Mouse (Mus musculus) G1E (cell line): Measurements from ENCODE around the gene AC134908.4. TPM values are rescaled to one million over a fixed set of nuclear protein-coding genes. Genes with fewer than 3 reads are reported as not detected.
A peak's percentile ranks its signal among the peaks of the same experiment; 100 is the strongest.

Experiments used
- ATAC-seq: 2 replicates; pipeline ENCODE4 v1.8.0; 2016; ENCODE audit warnings: mild to moderate bottlenecking; ENCODE audit not compliant: insufficient number of reproducible peaks, poor library complexity, low FRiP score, severe bottlenecking; ENCODE audit errors: extremely low read depth
- DNase-seq: peaks from one replicate; pipeline ENCODE4 v3.0.0; 2012; ENCODE audit warnings: low spot score
- H3K27me3 ChIP-seq: 2 replicates; pipeline ENCODE4 v1.6.1; 2012; ENCODE audit warnings: mild to moderate bottlenecking, low read length, inconsistent platforms; ENCODE audit not compliant: insufficient read depth
- H3K36me3 ChIP-seq: replicated peaks from 2 replicates; pipeline ENCODE3; 2012; ENCODE audit warnings: mild to moderate bottlenecking, inconsistent platforms
- H3K4me1 ChIP-seq: 2 replicates; pipeline ENCODE4 v1.6.1; 2012; ENCODE audit warnings: low read depth, low read length, inconsistent platforms, mixed read lengths; ENCODE audit not compliant: insufficient read depth
- H3K4me3 ChIP-seq: 2 replicates; pipeline ENCODE4 v1.5.1; 2012; ENCODE audit warnings: low read depth, mild to moderate bottlenecking, inconsistent platforms, low read length, moderate library complexity, mixed read lengths
- H3K9me3 ChIP-seq: replicated peaks from 2 replicates; pipeline ENCODE4 v1.6.1; 2012; ENCODE audit warnings: inconsistent platforms
- CTCF ChIP-seq: IDR thresholded peaks from 2 replicates; pipeline ENCODE4 v1.5.1; 2012; ENCODE audit warnings: low read depth, low read length, inconsistent platforms, mixed read lengths
- GATA1 ChIP-seq: IDR thresholded peaks from 2 replicates; pipeline ENCODE4 v1.6.1; 2012; ENCODE audit warnings: borderline replicate concordance, low read length, inconsistent platforms, mixed read lengths
- GATA2 ChIP-seq: IDR thresholded peaks from 2 replicates; pipeline ENCODE4 v1.6.1; 2012; ENCODE audit warnings: low read depth, low read length, inconsistent platforms, borderline replicate concordance
- POLR2AphosphoS5 ChIP-seq: IDR thresholded peaks from 2 replicates; pipeline ENCODE4 v1.6.1; 2012; ENCODE audit warnings: low read depth, low read length, inconsistent platforms; ENCODE audit not compliant: insufficient replicate concordance
- TAL1 ChIP-seq: conservative IDR thresholded peaks from 2 replicates; pipeline ENCODE4 v1.6.1; 2012; ENCODE audit warnings: low read depth, low read length, inconsistent platforms, mixed read lengths
- polyA plus RNA-seq: library from polyadenylated mRNA; stranded (reverse); fragments of >175 nt; gene quantifications from 2 replicates; pipeline ENCODE4 v1.2.3, GENCODE M21; 2012
- total RNA-seq, 2 experiments: library from RNA; stranded (forward) in 1 of 2; stranded (reverse) in 1 of 2; fragments of 200-1000 nt in 1 of 2; fragments of >200 nt in 1 of 2; fragmentation: Nextera tagmentation in 1 of 2; gene quantifications; 2 replicates each; pipeline ENCODE4 v1.2.3; 2014 to 2017

The AC134908.4 gene
- total and polyA plus RNA-seq, 3 experiments = not detected

GRCm38 (mm10) chr17:25827546-25828222 is 32.2 kb upstream of the AC134908.4 start:
- no peak for TF ChIP-seq TAL1
- TF ChIP-seq POLR2AphosphoS5 = no peak
- no peak for TF ChIP-seq GATA1
- no peak for TF ChIP-seq GATA2
- no peak for TF ChIP-seq CTCF
- Histone ChIP-seq H3K9me3 (no peaks in the 10 kb centered on the region), H3K4me1 (peaks cover 84% of the 10 kb centered on the region), H3K4me3 (peak overlapping the region; percentile 21; the same call in 1 of the 2 replicates), H3K36me3 (peaks cover 81% of the 10 kb centered on the region), H3K27me3 (no peaks in the 10 kb centered on the region)
- ATAC-seq = no peak
- no peak for DNase-seq

GRCm38 (mm10) chr17:25827011-25827410 is 31.6 kb upstream of the AC134908.4 start:
- Histone ChIP-seq H3K4me1 (peaks cover 85% of the 10 kb centered on the region), H3K4me3 (no peak overlapping the region), H3K9me3 (no peaks in the 10 kb centered on the region), H3K36me3 (peaks cover 80% of the 10 kb centered on the region), H3K27me3 (no peaks in the 10 kb centered on the region)
- no peak for DNase-seq
- no peak for ATAC-seq
- no peak for TF ChIP-seq GATA2
- TF ChIP-seq CTCF = no peak
- TF ChIP-seq POLR2AphosphoS5 = no peak

- no peak for DNase-seq
- no peak for ATAC-seq
- Histone ChIP-seq H3K27me3 (no peaks in the 10 kb centered on the region), H3K4me1 (peaks cover 76% of the 10 kb centered on the region), H3K9me3 (no peaks in the 10 kb centered on the region), H3K36me3 (peaks cover 71% of the 10 kb centered on the region), H3K4me3 (peak overlapping the region; percentile 9; the same call in 1 of the 2 replicates)
- TF ChIP-seq GATA1 = no peak
- no peak for TF ChIP-seq POLR2AphosphoS5
- TF ChIP-seq TAL1 = no peak
- no peak for TF ChIP-seq CTCF
- TF ChIP-seq GATA2 = no peak
Measured at GRCm38 (mm10) chr17:25825984-25826570, 30.6 kb upstream of the AC134908.4 start.

GRCm38 (mm10) chr17:25825311-25825710 is 29.9 kb upstream of the AC134908.4 start:
- H3K4me1 ChIP-seq = peaks cover 69% of the 10 kb centered on the region
- peaks cover 63% of the 10 kb centered on the region for H3K36me3 ChIP-seq
- peaks cover 5% of the 10 kb centered on the region for H3K27me3 ChIP-seq
- ATAC-seq (no peak), DNase-seq (no peak)
- H3K4me3 ChIP-seq = peak overlapping the region; percentile 78; the same call in 1 of the 2 replicates
- H3K9me3 ChIP-seq = no peaks in the 10 kb centered on the region
- TF ChIP-seq GATA1 (no peak), TAL1 (no peak), POLR2AphosphoS5 (no peak), GATA2 (no peak), CTCF (no peak)

GRCm38 (mm10) chr17:25824362-25825142 is 29.1 kb upstream of the AC134908.4 start:
- TF ChIP-seq CTCF (no peak), GATA1 (no peak), TAL1 (no peak), GATA2 (no peak), POLR2AphosphoS5 (no peak)
- H3K4me3 ChIP-seq = peak overlapping the region; percentile 78
- DNase-seq = peak; percentile 57
- H3K27me3 ChIP-seq = peaks cover 13% of the 10 kb centered on the region
- ATAC-seq = no peak
- no peaks in the 10 kb centered on the region for H3K9me3 ChIP-seq
- peaks cover 55% of the 10 kb centered on the region for H3K36me3 ChIP-seq
- peaks cover 65% of the 10 kb centered on the region for H3K4me1 ChIP-seq

- H3K36me3 ChIP-seq = peaks cover 44% of the 10 kb centered on the region
- H3K9me3 ChIP-seq = no peaks in the 10 kb centered on the region
- ATAC-seq = peak; percentile 65
- H3K4me1 ChIP-seq = peaks cover 62% of the 10 kb centered on the region
- peaks cover 24% of the 10 kb centered on the region for H3K27me3 ChIP-seq
- H3K4me3 ChIP-seq = peak within 1 kb of the TSS; percentile 78
- no peak for TF ChIP-seq CTCF
- DNase-seq = peak; percentile 75
Measured at GRCm38 (mm10) chr17:25823452-25823851, 28.0 kb upstream of the AC134908.4 start, which contains the start of gene Wdr24. Gene Wdr24 (plus strand): TSS chr17:25823627.
